Mouse (Mus musculus) intestine, embryonic 15.5 days (tissue): ENCODE results near the gene Nxpe3. TPM values are rescaled to one million over a fixed set of nuclear protein-coding genes. Genes with fewer than 3 reads are reported as not detected.

ENCODE experiments used
- ATAC-seq: fragments of 200-750 bp; cut with Nextera tagmentation; 2 replicates; pipeline ENCODE4 v1.8.0; 2017; ENCODE audit warnings: moderate TSS enrichment, moderate library complexity
- H3K27ac ChIP-seq: fragments of 300-500 bp; sonication (generic); 2 replicates; pipeline ENCODE4 v1.5.1; 2015; ENCODE audit warnings: mild to moderate bottlenecking, inconsistent platforms
- H3K27me3 ChIP-seq: fragments of 300-500 bp; sonication (generic); replicated peaks from 2 replicates; pipeline ENCODE4 v1.6.1; 2015; ENCODE audit warnings: inconsistent platforms
- H3K36me3 ChIP-seq: fragments of 300-500 bp; sonication (generic); 2 replicates; pipeline ENCODE4 v1.6.1; 2015; ENCODE audit warnings: inconsistent platforms
- H3K4me1 ChIP-seq: fragments of 300-500 bp; sonication (generic); replicated peaks from 2 replicates; pipeline ENCODE4 v1.6.1; 2015; ENCODE audit warnings: inconsistent platforms
- H3K4me2 ChIP-seq: fragments of 300-500 bp; sonication (generic); replicated peaks from 2 replicates; pipeline ENCODE4 v1.6.1; 2015; ENCODE audit warnings: mild to moderate bottlenecking, inconsistent platforms
- H3K4me3 ChIP-seq: fragments of 300-500 bp; sonication (generic); replicated peaks from 2 replicates; pipeline ENCODE4 v1.5.1; 2015; ENCODE audit warnings: inconsistent platforms
- H3K9ac ChIP-seq: fragments of 300-500 bp; sonication (generic); 2 replicates; pipeline ENCODE4 v1.6.1; 2015; ENCODE audit warnings: inconsistent platforms
- H3K9me3 ChIP-seq: fragments of 300-500 bp; sonication (generic); 2 replicates; pipeline ENCODE4 v1.6.1; 2016; ENCODE audit warnings: inconsistent platforms
- WGBS: fragments of 180-500 bp; shearing (Covaris S2); methylation state at CpG from one replicate; pipeline ENCODE4 v1.1.7; 2015; 5-methylcytosine and 5-hydroxymethylcytosine counted together
- polyA plus RNA-seq: library from polyadenylated mRNA; unstranded; fragments of >200 nt; fragmentation: Nextera tagmentation; extraction: Ambion mirVana; gene quantifications from 2 replicates; pipeline ENCODE4 v1.2.1, GENCODE M21; 2015

Gene Nxpe3
- polyA plus RNA-seq: 1.3 and 1.5 TPM in 2 replicates

DNA sequence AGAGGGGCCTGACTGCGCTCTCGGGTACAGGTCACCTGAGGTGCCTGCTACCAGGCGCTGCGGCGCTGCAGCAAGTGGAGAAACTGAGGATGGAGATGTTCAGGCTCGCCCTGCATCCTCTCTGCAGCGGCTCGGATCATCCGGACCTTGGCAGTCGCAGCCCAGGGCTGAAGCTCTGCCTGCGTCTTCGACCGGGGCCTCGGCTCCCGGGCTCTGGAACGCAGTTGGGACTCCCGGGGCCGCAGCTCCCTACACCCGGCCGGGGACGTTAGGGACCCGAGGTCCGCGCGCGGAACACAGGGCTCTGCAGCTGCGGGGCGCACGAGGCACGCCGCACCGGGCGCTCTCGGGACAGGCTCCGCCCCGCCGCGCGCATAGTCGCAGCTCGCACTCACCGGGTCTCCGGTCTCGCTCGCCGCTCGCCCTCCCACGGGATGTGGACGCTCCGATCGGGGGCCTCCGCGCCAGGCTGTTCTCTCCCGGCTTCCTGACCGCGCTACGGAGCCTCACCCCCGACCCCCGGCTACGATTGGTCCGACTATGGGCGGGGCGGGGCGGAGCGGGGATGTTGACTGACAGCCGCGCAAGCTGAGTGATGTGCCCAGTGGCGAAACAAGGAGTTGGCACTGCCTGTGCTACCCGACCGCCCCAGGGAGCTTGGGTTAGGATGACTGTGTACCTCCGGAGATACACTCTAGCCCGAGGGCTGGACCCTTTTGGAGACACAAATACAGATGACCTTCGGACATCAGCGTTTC lies at the start of gene Nxpe3:
Gene Nxpe3 (minus strand): TSS at position 393 of the 758 bp plus-strand sequence.
- Histone ChIP-seq H3K27me3 (no peaks in the 10 kb centered on the region), H3K4me3 (peak within 1 kb of the TSS; percentile 84), H3K27ac (peak within 1 kb of the TSS; percentile 75), H3K9me3 (no peaks in the 10 kb centered on the region), H3K9ac (peak within 1 kb of the TSS; percentile 67), H3K4me1 (peaks cover 9% of the 10 kb centered on the region), H3K36me3 (no peaks in the 10 kb centered on the region), H3K4me2 (peak within 1 kb of the TSS; percentile 88)
- peak; percentile 91 for ATAC-seq
- under 1% methylated on average over 65 of the region's 74 CpGs for WGBS

GRCm38 (mm10) chr16:55940781-55941180 lies 45.7 kb upstream of the Nxpe3 start:
- Histone ChIP-seq H3K4me2 (no peak overlapping the region), H3K9ac (no peak overlapping the region), H3K9me3 (no peaks in the 10 kb centered on the region), H3K36me3 (no peaks in the 10 kb centered on the region), H3K4me3 (no peak overlapping the region), H3K27me3 (no peaks in the 10 kb centered on the region), H3K27ac (no peak overlapping the region), H3K4me1 (no peaks in the 10 kb centered on the region)
- ATAC-seq: no peak
- 94% methylated on average over 4 of the region's 4 CpGs for WGBS

DNA sequence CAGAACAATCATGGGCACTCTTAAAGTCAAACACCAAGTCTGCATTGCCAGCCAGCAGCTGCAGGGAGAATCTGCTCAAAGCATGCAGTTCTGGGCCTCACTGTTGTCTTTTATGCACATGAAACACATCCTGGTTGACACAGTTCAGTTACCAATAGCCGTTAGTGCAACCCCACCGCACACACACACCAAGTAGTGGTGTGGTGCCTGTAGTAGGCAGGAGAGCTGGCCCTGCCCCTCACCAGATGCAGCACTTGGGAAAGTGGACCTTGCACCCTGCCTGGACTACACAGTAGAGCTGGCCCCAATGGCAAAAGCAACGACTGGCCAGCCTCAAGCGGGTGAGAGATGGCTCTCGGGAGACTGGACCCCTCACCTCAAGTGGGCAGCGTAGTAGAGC lies 44.6 kb upstream of the Nxpe3 start:
- peak; percentile 42; the same call in 1 of the 2 replicates for ATAC-seq
- no peak overlapping the region for H3K27ac ChIP-seq
- no peaks in the 10 kb centered on the region for H3K27me3 ChIP-seq
- H3K9me3 ChIP-seq: no peaks in the 10 kb centered on the region
- H3K4me1 ChIP-seq: no peaks in the 10 kb centered on the region
- no peak overlapping the region for H3K9ac ChIP-seq
- no peaks in the 10 kb centered on the region for H3K36me3 ChIP-seq
- H3K4me2 ChIP-seq: no peak overlapping the region
- no peak overlapping the region for H3K4me3 ChIP-seq
- WGBS: 82% methylated on average over 6 of the region's 6 CpGs

DNA sequence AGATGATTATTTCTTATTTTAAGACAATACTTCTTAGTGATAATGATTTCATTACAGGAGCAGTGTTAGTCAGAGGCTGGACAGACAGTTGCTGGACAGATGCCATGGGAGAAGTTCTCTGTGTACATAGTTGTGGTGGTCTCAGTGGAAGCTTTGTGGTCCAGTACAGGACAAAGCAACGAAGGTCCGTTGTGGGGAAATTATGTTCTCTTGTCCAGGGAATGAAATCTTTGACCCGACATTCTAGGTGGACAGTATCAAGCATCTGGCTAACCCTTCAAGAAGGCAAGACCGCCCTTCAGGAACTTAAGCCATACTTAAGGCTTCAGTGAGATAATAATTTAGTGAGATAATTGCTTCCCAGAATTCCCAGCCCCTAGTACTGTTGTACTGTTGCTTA lies 43.7 kb upstream of the Nxpe3 start:
- H3K9ac ChIP-seq: no peak overlapping the region

GRCm38 (mm10) chr16:55934453-55935037 lies 39.5 kb upstream of the Nxpe3 start, which contains the start of gene Cep97:
Cep97 (minus strand) TSS chr16:55934855.
- H3K36me3 ChIP-seq: no peaks in the 10 kb centered on the region
- no peak within 1 kb of the TSS for H3K27ac ChIP-seq
- no peaks in the 10 kb centered on the region for H3K9me3 ChIP-seq
- H3K4me2 ChIP-seq: peak within 1 kb of the TSS; percentile 80
- no peaks in the 10 kb centered on the region for H3K27me3 ChIP-seq
- under 1% methylated on average over 24 of the region's 24 CpGs for WGBS
- peak; percentile 99 for ATAC-seq
- peak within 1 kb of the TSS; percentile 69 for H3K9ac ChIP-seq
- H3K4me3 ChIP-seq: peak within 1 kb of the TSS; percentile 71
- H3K4me1 ChIP-seq: no peaks in the 10 kb centered on the region

More for the DNA sequence above, 43.7 kb upstream of the Nxpe3 start:
- WGBS: 84% methylated on average over 4 of the region's 4 CpGs
- no peaks in the 10 kb centered on the region for H3K27me3 ChIP-seq
- no peak overlapping the region for H3K4me3 ChIP-seq
- no peaks in the 10 kb centered on the region for H3K36me3 ChIP-seq
- no peak overlapping the region for H3K27ac ChIP-seq
- H3K4me2 ChIP-seq: no peak overlapping the region
- no peak for ATAC-seq
- no peaks in the 10 kb centered on the region for H3K9me3 ChIP-seq
- H3K4me1 ChIP-seq: no peaks in the 10 kb centered on the region

DNA sequence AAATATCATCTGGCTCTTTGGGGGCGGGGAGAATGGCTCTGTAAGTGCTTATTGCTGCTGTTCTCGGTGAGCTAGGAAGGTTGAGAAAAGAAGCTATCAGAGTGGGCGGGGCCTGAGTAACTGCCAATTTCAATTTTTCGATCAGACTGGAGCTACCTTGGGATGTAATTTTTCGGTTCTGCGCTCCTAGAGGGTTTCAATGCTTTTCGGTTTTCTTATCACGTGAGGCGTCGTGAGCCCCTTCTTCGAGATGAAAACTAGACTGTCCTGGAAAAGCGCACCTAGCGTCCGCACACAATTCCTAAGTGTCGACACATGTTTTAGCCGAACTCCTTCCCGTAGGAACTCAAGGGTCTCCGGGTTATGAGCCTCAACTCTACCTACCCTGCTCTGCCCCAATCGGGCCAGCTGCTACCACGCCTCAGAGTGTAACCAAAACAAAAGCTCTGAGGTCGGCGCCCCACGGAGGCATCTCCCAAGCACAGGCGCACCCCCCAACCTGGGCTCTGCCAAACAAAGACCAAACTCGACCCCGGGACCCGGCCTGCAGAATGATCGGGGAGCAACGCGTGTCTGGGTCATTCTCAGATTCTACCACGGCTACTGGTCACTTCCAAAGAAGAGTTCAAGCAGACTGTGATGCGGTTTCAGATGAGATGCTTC lies 38.7 kb upstream of the Nxpe3 start:
- H3K9me3 ChIP-seq: no peaks in the 10 kb centered on the region
- no peaks in the 10 kb centered on the region for H3K4me1 ChIP-seq
- ATAC-seq: peak; percentile 63
- H3K36me3 ChIP-seq: no peaks in the 10 kb centered on the region
- WGBS: under 1% methylated on average over 32 of the region's 32 CpGs
- H3K9ac ChIP-seq: peak overlapping the region; percentile 69
- H3K27me3 ChIP-seq: no peaks in the 10 kb centered on the region
- no peak overlapping the region for H3K27ac ChIP-seq
- H3K4me3 ChIP-seq: peak overlapping the region; percentile 71
- peak overlapping the region; percentile 80 for H3K4me2 ChIP-seq

DNA sequence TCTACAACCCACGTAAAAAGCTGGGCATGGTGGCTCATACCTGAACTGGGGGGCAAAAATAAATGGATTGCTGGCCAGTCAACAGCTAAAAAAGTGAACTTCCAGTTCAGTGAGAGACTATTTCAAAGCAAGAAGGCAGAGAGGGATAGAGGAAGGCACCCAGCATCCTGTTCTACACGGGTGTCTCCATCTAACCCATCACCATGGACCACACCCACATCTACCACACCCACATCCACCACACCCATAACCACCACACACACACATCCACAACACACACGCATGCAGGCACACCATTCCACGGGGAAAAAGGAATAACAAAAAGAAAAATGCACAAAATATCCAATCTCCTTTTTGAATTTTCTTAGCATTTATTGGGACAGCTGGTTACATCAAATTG lies 28.9 kb upstream of the Nxpe3 start:
- no peak overlapping the region for H3K4me2 ChIP-seq
- no peak overlapping the region for H3K9ac ChIP-seq
- no peak for ATAC-seq
- H3K4me3 ChIP-seq: no peak overlapping the region
- no peaks in the 10 kb centered on the region for H3K9me3 ChIP-seq
- H3K36me3 ChIP-seq: peaks cover 3% of the 10 kb centered on the region; the same call in 1 of the 2 replicates
- no peak overlapping the region for H3K27ac ChIP-seq
- no peaks in the 10 kb centered on the region for H3K27me3 ChIP-seq
- 87% methylated on average over 4 of the region's 4 CpGs for WGBS
- no peaks in the 10 kb centered on the region for H3K4me1 ChIP-seq

- ATAC-seq: no peak
- Histone ChIP-seq H3K9me3 (no peaks in the 10 kb centered on the region), H3K4me2 (no peak overlapping the region), H3K9ac (no peak overlapping the region), H3K27ac (no peak overlapping the region), H3K36me3 (peaks cover 3% of the 10 kb centered on the region; the same call in 1 of the 2 replicates), H3K4me1 (no peaks in the 10 kb centered on the region), H3K4me3 (no peak overlapping the region), H3K27me3 (no peaks in the 10 kb centered on the region)
- WGBS: 91% methylated on average over 10 of the region's 10 CpGs
Measured at GRCm38 (mm10) chr16:55922079-55922478, 27.0 kb upstream of the Nxpe3 start.

GRCm38 (mm10) chr16:55914716-55915115 lies 19.6 kb upstream of the Nxpe3 start:
- Histone ChIP-seq H3K4me3 (no peak overlapping the region), H3K4me2 (no peak overlapping the region), H3K9ac (no peak overlapping the region), H3K27ac (no peak overlapping the region), H3K9me3 (no peaks in the 10 kb centered on the region), H3K27me3 (no peaks in the 10 kb centered on the region), H3K36me3 (0 out of 2 replicates have a peak, but pooled peaks cover 6% of the 10 kb centered on the region), H3K4me1 (no peaks in the 10 kb centered on the region)
- 94% methylated on average over 7 of the region's 7 CpGs for WGBS
- ATAC-seq: no peak

DNA sequence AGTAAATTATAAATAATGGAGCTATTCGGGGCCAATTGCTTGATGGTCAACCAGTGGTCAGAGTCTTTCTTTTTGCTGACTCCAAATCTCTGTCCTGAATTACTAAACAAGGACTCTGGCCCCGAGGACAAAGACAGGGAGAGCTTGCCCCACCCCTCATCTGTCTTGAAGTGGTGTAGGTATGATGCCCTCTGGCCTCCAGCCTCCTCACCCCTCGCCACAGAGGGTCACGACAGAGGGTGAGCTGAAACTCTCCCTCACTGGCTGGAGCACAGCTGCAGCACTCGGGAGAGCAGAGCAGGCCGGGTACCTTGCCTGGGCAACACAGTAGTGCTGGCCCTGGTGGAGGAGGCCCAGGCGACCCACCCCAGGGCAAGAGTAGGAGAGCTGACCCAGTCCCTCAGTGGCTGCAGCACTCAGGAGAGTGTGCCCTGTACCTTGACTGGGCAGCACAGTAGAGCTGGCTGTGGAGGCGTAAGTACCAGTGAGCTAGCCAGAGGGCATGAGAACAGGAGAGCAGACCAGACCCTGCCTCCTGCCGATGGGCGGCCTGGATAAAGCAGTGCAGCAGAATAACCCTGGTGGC lies 15.2 kb upstream of the Nxpe3 start:
- ATAC-seq: no peak
- no peaks in the 10 kb centered on the region for H3K27me3 ChIP-seq
- WGBS: 89% methylated on average over 10 of the region's 10 CpGs
- H3K4me1 ChIP-seq: no peaks in the 10 kb centered on the region
- no peaks in the 10 kb centered on the region for H3K9me3 ChIP-seq
- 0 out of 2 replicates have a peak, but pooled peaks cover 9% of the 10 kb centered on the region for H3K36me3 ChIP-seq
- no peak overlapping the region for H3K4me2 ChIP-seq
- no peak overlapping the region for H3K27ac ChIP-seq
- H3K9ac ChIP-seq: no peak overlapping the region
- H3K4me3 ChIP-seq: no peak overlapping the region

GRCm38 (mm10) chr16:55906928-55907679 lies 12.0 kb upstream of the Nxpe3 start:
- H3K4me3 ChIP-seq: no peak overlapping the region
- no peak overlapping the region for H3K9ac ChIP-seq
- no peaks in the 10 kb centered on the region for H3K4me1 ChIP-seq
- H3K27me3 ChIP-seq: no peaks in the 10 kb centered on the region
- no peaks in the 10 kb centered on the region for H3K9me3 ChIP-seq
- no peak for ATAC-seq
- WGBS: 83% methylated on average over 5 of the region's 5 CpGs
- no peak overlapping the region for H3K27ac ChIP-seq
- H3K4me2 ChIP-seq: no peak overlapping the region
- H3K36me3 ChIP-seq: 0 out of 2 replicates have a peak, but pooled peaks cover 9% of the 10 kb centered on the region
